Mouse (Mus musculus): ENCODE results near the gene Erlec1. TPM values are rescaled to one million over a fixed set of nuclear protein-coding genes. Genes with fewer than 3 reads are reported as not detected.

The Erlec1 gene
- polyA plus RNA-seq, 1 experiment from 2014 or later, result 9.0 TPM

Other genes starting within 250 kb of the Erlec1 start
- 10.1 and 11.5 TPM in 2 replicates for gene Psme4, start 182.6 kb downstream of the Erlec1 start, polyA plus RNA-seq (2015; fragmentation: Nextera tagmentation; extraction: Ambion mirVana)
- gene Gpr75, start 69.0 kb downstream of the Erlec1 start, polyA plus RNA-seq (2015; fragmentation: Nextera tagmentation; extraction: Ambion mirVana), result 0.04 and 0.08 TPM in 2 replicates
- gene Asb3, start 68.9 kb downstream of the Erlec1 start, polyA plus RNA-seq (2015; fragmentation: Nextera tagmentation; extraction: Ambion mirVana), result 17.7 and 21.6 TPM in 2 replicates
- 14.7 and 18.2 TPM in 2 replicates for gene Chac2, start 32.0 kb upstream of the Erlec1 start, polyA plus RNA-seq (2015; fragmentation: Nextera tagmentation; extraction: Ambion mirVana)
- not detected in 2 replicates for gene Gm17332, start 228.1 kb upstream of the Erlec1 start, polyA plus RNA-seq (2015; fragmentation: Nextera tagmentation; extraction: Ambion mirVana)

Measured in heart, embryonic 15.5 days (tissue).